Mouse (Mus musculus) bone marrow macrophage, adult 2 months (primary cell): ENCODE measurements around the gene Mafg.

Source experiments
- CTCF ChIP-seq: IDR thresholded peaks from 2 replicates; pipeline ENCODE4 v1.5.1; 2012; ENCODE audit warnings: low read depth, mild to moderate bottlenecking, low read length, moderate library complexity
- POLR2A ChIP-seq: IDR thresholded peaks from 2 replicates; pipeline ENCODE4 v1.6.1; 2012; ENCODE audit warnings: mild to moderate bottlenecking, low read depth, low read length, borderline replicate concordance

DNA sequence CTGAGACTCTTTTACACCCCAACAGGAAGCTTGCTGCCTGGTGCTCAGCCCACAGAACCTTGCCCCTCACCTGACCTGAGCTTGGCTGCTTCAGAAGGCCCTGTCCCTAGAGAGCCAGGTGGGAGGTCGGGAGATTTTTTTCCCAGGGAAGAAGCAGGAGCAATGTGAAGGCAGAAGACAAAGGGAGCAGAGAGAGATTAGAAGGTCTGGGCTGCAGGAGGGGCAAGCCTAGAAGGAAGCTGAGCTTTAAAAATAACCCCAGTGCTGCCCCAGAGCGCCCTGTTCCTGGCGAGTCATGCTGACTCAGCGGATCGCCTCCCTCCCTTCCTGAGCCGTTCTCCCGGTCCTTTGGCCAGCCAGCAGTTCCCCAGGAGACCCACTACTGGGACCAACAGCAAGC, 3.5 kb downstream of the Mafg start:
- TF ChIP-seq CTCF (no peak), POLR2A (no peak; the same call in 1 of the 2 replicates)
